Mouse (Mus musculus) hindbrain, embryonic 15.5 days (tissue): ENCODE results near the gene Rpl26. TPM values are rescaled to one million over a fixed set of nuclear protein-coding genes. Genes with fewer than 3 reads are reported as not detected.
"Not testable (repeated sequence)": the region's sequence is repeated elsewhere in the genome, so short reads cannot be mapped to it uniquely, and the experiment has no call there.

Source experiments
- ATAC-seq: fragments of 200-750 bp; cut with Nextera tagmentation; 2 replicates; pipeline ENCODE4 v1.8.0; 2017; ENCODE audit warnings: low read depth, moderate number of reproducible peaks, moderate TSS enrichment; ENCODE audit not compliant: low FRiP score
- H3K27ac ChIP-seq: fragments of 300-500 bp; sonication (generic); replicated peaks from 2 replicates; pipeline ENCODE4 v1.5.1; 2015; ENCODE audit warnings: mild to moderate bottlenecking, inconsistent platforms
- H3K27me3 ChIP-seq: fragments of 300-500 bp; sonication (generic); 2 replicates; pipeline ENCODE4 v1.6.1; 2015; ENCODE audit warnings: control low read depth, inconsistent platforms
- H3K36me3 ChIP-seq: fragments of 300-500 bp; sonication (generic); 2 replicates; pipeline ENCODE4 v1.6.1; 2015; ENCODE audit warnings: control low read depth, inconsistent platforms
- H3K4me1 ChIP-seq: fragments of 300-500 bp; sonication (generic); replicated peaks from 2 replicates; pipeline ENCODE4 v1.6.1; 2015; ENCODE audit warnings: control low read depth, inconsistent platforms
- H3K4me2 ChIP-seq: fragments of 300-500 bp; sonication (generic); 2 replicates; pipeline ENCODE4 v1.6.1; 2015; ENCODE audit warnings: moderate library complexity, mild to moderate bottlenecking, inconsistent platforms
- H3K4me3 ChIP-seq: fragments of 300-500 bp; sonication (generic); 2 replicates; pipeline ENCODE4 v1.5.1; 2015; ENCODE audit warnings: mild to moderate bottlenecking, inconsistent platforms
- H3K9ac ChIP-seq: fragments of 300-500 bp; sonication (generic); 2 replicates; pipeline ENCODE4 v1.6.1; 2015; ENCODE audit warnings: inconsistent platforms
- H3K9me3 ChIP-seq: fragments of 300-500 bp; sonication (generic); 2 replicates; pipeline ENCODE4 v1.6.1; 2016; ENCODE audit warnings: control low read depth, inconsistent platforms
- WGBS: fragments of 180-500 bp; shearing (Covaris S2); methylation state at CpG from one replicate; pipeline ENCODE4 v1.1.7; 2015; 5-methylcytosine and 5-hydroxymethylcytosine counted together
- polyA plus RNA-seq: library from polyadenylated mRNA; unstranded; fragments of >200 nt; fragmentation: Nextera tagmentation; extraction: Ambion mirVana; gene quantifications from 2 replicates; pipeline ENCODE4 v1.2.1, GENCODE M21; 2015

The Rpl26 gene
- polyA plus RNA-seq, 1 experiment from 2014 or later, result 557 TPM

GRCm38 (mm10) chr11:68936951-68937350 lies 35.6 kb downstream of the Rpl26 start:
- not testable (repeated sequence) for H3K27me3 ChIP-seq, H3K36me3 ChIP-seq, H3K4me3 ChIP-seq, H3K9ac ChIP-seq, H3K9me3 ChIP-seq, ATAC-seq, H3K4me2 ChIP-seq, H3K27ac ChIP-seq
- WGBS, result 90% methylated on average over 4 of the region's 4 CpGs
- H3K4me1 ChIP-seq, result peaks cover 19% of the 10 kb centered on the region

GRCm38 (mm10) chr11:68939451-68940304 lies 38.3 kb downstream of the Rpl26 start:
- H3K4me2 ChIP-seq, result peak overlapping the region; percentile 62
- peak overlapping the region; percentile 89 for H3K27ac ChIP-seq
- ATAC-seq, result peak; percentile 100
- peak overlapping the region; percentile 58 for H3K9ac ChIP-seq
- no peaks in the 10 kb centered on the region for H3K9me3 ChIP-seq
- H3K4me1 ChIP-seq, result peaks cover 19% of the 10 kb centered on the region
- H3K27me3 ChIP-seq, result no peaks in the 10 kb centered on the region
- H3K4me3 ChIP-seq, result peak overlapping the region; percentile 52
- 0 out of 2 replicates have a peak, but pooled peaks cover 4% of the 10 kb centered on the region for H3K36me3 ChIP-seq
- WGBS, result under 1% methylated on average over 16 of the region's 16 CpGs

GRCm38 (mm10) chr11:68940516-68940915 lies 39.1 kb downstream of the Rpl26 start:
- Histone ChIP-seq H3K27ac (peak overlapping the region; percentile 89), H3K9me3 (no peaks in the 10 kb centered on the region), H3K36me3 (0 out of 2 replicates have a peak, but pooled peaks cover 5% of the 10 kb centered on the region), H3K4me3 (peak overlapping the region; percentile 52), H3K4me2 (peak overlapping the region; percentile 62), H3K27me3 (no peaks in the 10 kb centered on the region), H3K4me1 (peaks cover 23% of the 10 kb centered on the region), H3K9ac (peak overlapping the region; percentile 58)
- 53% methylated on average over 4 of the region's 4 CpGs for WGBS
- no peak for ATAC-seq

GRCm38 (mm10) chr11:68942731-68943130 lies 41.3 kb downstream of the Rpl26 start:
- no peak for ATAC-seq
- Histone ChIP-seq H3K27ac (no peak overlapping the region), H3K4me3 (no peak overlapping the region), H3K4me1 (peaks cover 40% of the 10 kb centered on the region), H3K36me3 (0 out of 2 replicates have a peak, but pooled peaks cover 5% of the 10 kb centered on the region), H3K4me2 (no peak overlapping the region), H3K27me3 (no peaks in the 10 kb centered on the region), H3K9ac (no peak overlapping the region), H3K9me3 (no peaks in the 10 kb centered on the region)
- WGBS, result 93% methylated on average over 8 of the region's 8 CpGs

DNA sequence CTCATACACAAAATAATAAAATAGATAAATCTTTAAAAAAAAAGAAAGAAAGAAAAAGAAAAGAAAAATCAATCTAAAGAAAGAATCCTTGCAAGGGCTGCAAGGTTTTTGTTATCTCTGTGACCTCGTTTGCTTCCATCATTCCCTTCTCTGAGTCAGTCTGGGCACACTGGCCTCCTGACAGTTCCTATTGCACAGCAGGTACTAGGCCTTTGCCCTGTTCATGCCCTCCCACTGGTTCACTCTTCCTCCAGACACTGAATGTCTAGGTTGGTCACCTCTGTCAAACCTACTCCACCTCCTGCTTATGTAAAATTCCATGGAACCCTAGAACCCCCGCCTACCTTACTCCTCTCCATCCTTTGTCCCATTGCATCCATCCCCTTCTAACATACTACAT lies 43.9 kb downstream of the Rpl26 start:
- Histone ChIP-seq H3K36me3 (0 out of 2 replicates have a peak, but pooled peaks cover 5% of the 10 kb centered on the region), H3K9me3 (no peaks in the 10 kb centered on the region), H3K4me2 (peak overlapping the region; percentile 55; the same call in 1 of the 2 replicates), H3K4me3 (no peak overlapping the region), H3K4me1 (peaks cover 32% of the 10 kb centered on the region), H3K9ac (no peak overlapping the region), H3K27ac (no peak overlapping the region), H3K27me3 (0 out of 2 replicates have a peak, but pooled peaks cover 3% of the 10 kb centered on the region)
- WGBS, result 79% methylated on average over 2 of the region's 2 CpGs
- no peak for ATAC-seq

GRCm38 (mm10) chr11:68946001-68946400 lies 44.6 kb downstream of the Rpl26 start:
- H3K4me1 ChIP-seq, result peaks cover 24% of the 10 kb centered on the region
- peak overlapping the region; percentile 46 for H3K4me3 ChIP-seq
- H3K36me3 ChIP-seq, result 0 out of 2 replicates have a peak, but pooled peaks cover 5% of the 10 kb centered on the region
- peak overlapping the region; percentile 92 for H3K27ac ChIP-seq
- 0 out of 2 replicates have a peak, but pooled peaks cover 3% of the 10 kb centered on the region for H3K27me3 ChIP-seq
- H3K9ac ChIP-seq, result no peak overlapping the region; the same call in 1 of the 2 replicates
- ATAC-seq, result no peak
- WGBS, result 92% methylated on average over 4 of the region's 4 CpGs
- H3K9me3 ChIP-seq, result no peaks in the 10 kb centered on the region
- H3K4me2 ChIP-seq, result peak overlapping the region; percentile 55

- Histone ChIP-seq H3K27ac (peak overlapping the region; percentile 92), H3K4me2 (peak overlapping the region; percentile 55), H3K27me3 (peaks cover 8% of the 10 kb centered on the region; the same call in 1 of the 2 replicates), H3K9ac (peak overlapping the region; percentile 53), H3K36me3 (0 out of 2 replicates have a peak, but pooled peaks cover 5% of the 10 kb centered on the region), H3K4me1 (peaks cover 21% of the 10 kb centered on the region), H3K4me3 (peak overlapping the region; percentile 46), H3K9me3 (no peaks in the 10 kb centered on the region)
- 7% methylated on average over 16 of the region's 16 CpGs for WGBS
- peak; percentile 71 for ATAC-seq
Measured at GRCm38 (mm10) chr11:68946806-68947440, 45.5 kb downstream of the Rpl26 start.

GRCm38 (mm10) chr11:68947542-68947993 lies 46.2 kb downstream of the Rpl26 start:
- 5% methylated on average over 11 of the region's 12 CpGs for WGBS
- H3K9me3 ChIP-seq, result no peaks in the 10 kb centered on the region
- peak overlapping the region; percentile 92 for H3K27ac ChIP-seq
- peaks cover 9% of the 10 kb centered on the region; the same call in 1 of the 2 replicates for H3K27me3 ChIP-seq
- 0 out of 2 replicates have a peak, but pooled peaks cover 5% of the 10 kb centered on the region for H3K36me3 ChIP-seq
- peaks cover 21% of the 10 kb centered on the region for H3K4me1 ChIP-seq
- H3K9ac ChIP-seq, result peak overlapping the region; percentile 46
- peak; percentile 87 for ATAC-seq
- H3K4me2 ChIP-seq, result peak overlapping the region; percentile 55
- peak overlapping the region; percentile 46 for H3K4me3 ChIP-seq

- Histone ChIP-seq H3K4me2 (peak overlapping the region; percentile 56), H3K9me3 (no peaks in the 10 kb centered on the region), H3K4me1 (peaks cover 16% of the 10 kb centered on the region), H3K27me3 (peaks cover 50% of the 10 kb centered on the region), H3K27ac (no peak overlapping the region), H3K4me3 (peak overlapping the region; percentile 26), H3K36me3 (no peaks in the 10 kb centered on the region), H3K9ac (no peak overlapping the region)
- no peak for ATAC-seq
- 10% methylated on average over 13 of the region's 13 CpGs for WGBS
Measured at GRCm38 (mm10) chr11:68953903-68954302, 52.5 kb downstream of the Rpl26 start.

DNA sequence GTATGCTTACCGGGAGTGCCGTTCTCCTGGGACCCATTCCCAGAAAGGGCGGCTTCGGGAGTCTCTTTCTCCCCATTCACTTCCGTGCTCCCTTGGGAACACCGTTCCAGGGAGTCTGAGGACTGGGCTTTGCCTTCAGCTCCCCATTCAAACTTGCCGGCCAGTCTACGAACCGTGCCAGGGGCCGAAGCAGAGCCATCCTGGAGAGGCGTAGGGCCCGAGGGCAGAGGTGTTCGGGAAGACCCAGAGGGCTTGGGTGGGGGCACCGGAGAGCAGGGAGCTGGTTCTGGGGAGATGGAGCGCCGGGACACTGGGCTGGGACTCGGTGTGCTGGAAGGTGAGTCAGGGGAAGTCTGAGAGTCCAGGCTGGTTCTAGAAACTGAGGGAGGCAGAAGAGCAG lies 53.0 kb downstream of the Rpl26 start:
- Histone ChIP-seq H3K4me3 (peak overlapping the region; percentile 26), H3K27ac (no peak overlapping the region), H3K4me2 (peak overlapping the region; percentile 56), H3K36me3 (no peaks in the 10 kb centered on the region), H3K4me1 (peaks cover 16% of the 10 kb centered on the region), H3K9ac (peak overlapping the region; percentile 14; the same call in 1 of the 2 replicates), H3K9me3 (no peaks in the 10 kb centered on the region), H3K27me3 (peaks cover 50% of the 10 kb centered on the region)
- ATAC-seq, result no peak
- WGBS, result 2% methylated on average over 17 of the region's 17 CpGs

- WGBS, result 66% methylated on average over 5 of the region's 5 CpGs
- no peak overlapping the region for H3K9ac ChIP-seq
- no peaks in the 10 kb centered on the region for H3K36me3 ChIP-seq
- peaks cover 16% of the 10 kb centered on the region for H3K4me1 ChIP-seq
- no peak overlapping the region for H3K27ac ChIP-seq
- H3K4me3 ChIP-seq, result no peak overlapping the region
- no peak for ATAC-seq
- no peaks in the 10 kb centered on the region for H3K9me3 ChIP-seq
- H3K27me3 ChIP-seq, result peaks cover 47% of the 10 kb centered on the region
- H3K4me2 ChIP-seq, result peak overlapping the region; percentile 56
Measured at GRCm38 (mm10) chr11:68955473-68955872, 54.1 kb downstream of the Rpl26 start.
